Mouse (Mus musculus): ENCODE measurements around the gene Ctag2.

Ctag2 gene

DNA sequence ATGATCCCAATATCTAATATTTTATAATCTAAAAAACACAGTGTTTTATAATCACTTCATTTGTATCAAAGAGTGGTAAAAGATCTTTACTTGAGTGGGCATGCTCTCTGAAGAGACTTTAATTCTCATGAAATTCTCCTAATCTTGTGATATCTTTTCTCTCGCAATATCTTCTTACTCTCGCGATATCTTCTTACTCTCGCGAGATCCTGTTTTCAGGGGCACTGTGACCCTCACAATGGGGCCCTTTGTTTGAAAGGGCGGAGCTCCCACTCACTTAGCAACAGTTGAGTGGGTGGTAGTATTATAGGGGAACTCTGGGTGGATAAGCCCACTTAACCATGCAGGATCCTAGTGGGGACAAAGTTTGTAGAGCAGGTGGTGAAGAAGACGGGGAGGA, at the start of gene Ctag2:
Gene Ctag2, plus strand, starts transcription at position 301 of the 400 bp plus-strand sequence.
- DNase-seq (ENCODE audit: extremely low read depth, insufficient read length, low spot score) = no peak
